Mouse (Mus musculus) kidney, adult 2 months (tissue): ENCODE data around the gene Opa1. TPM values are rescaled to one million over a fixed set of nuclear protein-coding genes. Genes with fewer than 3 reads are reported as not detected.

Source experiments
- DNase-seq: peaks from one replicate; pipeline ENCODE4 v3.0.0; 2021
- H3K27ac ChIP-seq: fragments of 200-500 bp; 2 replicates; pipeline ENCODE4 v1.5.1; 2012; ENCODE audit warnings: low read depth, low read length, control low read depth, inconsistent platforms; ENCODE audit not compliant: insufficient read depth
- H3K27me3 ChIP-seq: fragments of 200-500 bp; replicated peaks from 2 replicates; pipeline ENCODE4 v1.6.1; 2012; ENCODE audit warnings: mild to moderate bottlenecking, moderate library complexity, low read length, inconsistent platforms; ENCODE audit not compliant: control insufficient read depth, insufficient read depth
- H3K36me3 ChIP-seq: fragments of 200-500 bp; 2 replicates; pipeline ENCODE4 v1.6.1; 2012; ENCODE audit warnings: mild to moderate bottlenecking, moderate library complexity, low read length, inconsistent platforms; ENCODE audit not compliant: control insufficient read depth, insufficient read depth
- H3K4me1 ChIP-seq: fragments of 200-500 bp; 2 replicates; pipeline ENCODE4 v1.6.1; 2011; ENCODE audit warnings: low read length; ENCODE audit not compliant: control insufficient read depth, insufficient read depth
- H3K4me3 ChIP-seq: fragments of 200-500 bp; 2 replicates; pipeline ENCODE4 v1.5.1; 2011; ENCODE audit warnings: mild to moderate bottlenecking, low read depth, low read length, control low read depth; ENCODE audit not compliant: insufficient read depth
- CTCF ChIP-seq: fragments of 200-500 bp; conservative IDR thresholded peaks from 2 replicates; pipeline ENCODE4 v1.5.1; 2011; ENCODE audit warnings: low read depth, mild to moderate bottlenecking, control low read depth, low read length, moderate library complexity, mixed read lengths; ENCODE audit not compliant: insufficient read depth, insufficient read length
- POLR2A ChIP-seq: fragments of 200-500 bp; IDR thresholded peaks from one replicate; pipeline ENCODE4 v1.6.1; 2011; ENCODE audit warnings: low read depth, low read length, control low read depth
- WGBS: fragments of 180-500 bp; shearing (Covaris S2); methylation state at CpG from one replicate; pipeline ENCODE4 v1.1.7; 2018; 5-methylcytosine and 5-hydroxymethylcytosine counted together
- polyA plus RNA-seq: library from polyadenylated mRNA; depleted of rRNA; stranded (reverse); fragments of >200 nt; gene quantifications from 2 replicates; pipeline ENCODE4 v1.2.3, GENCODE M21; 2012

The Opa1 gene
- polyA plus RNA-seq, 1 experiment: 19.4 TPM

GRCm38 (mm10) chr16:29605546-29605945 lies 26.4 kb downstream of the Opa1 start:
- Histone ChIP-seq H3K4me3 (no peak overlapping the region), H3K36me3 (peaks cover 12% of the 10 kb centered on the region), H3K27me3 (no peaks in the 10 kb centered on the region), H3K4me1 (no peaks in the 10 kb centered on the region; the same call in 1 of the 2 replicates), H3K27ac (no peak overlapping the region)
- TF ChIP-seq CTCF: no peak
- TF ChIP-seq POLR2A: no peak
- DNase-seq: no peak
- 93% methylated on average over 8 of the region's 8 CpGs for WGBS

- DNase-seq: peak; percentile 92
- TF ChIP-seq CTCF (no peak), POLR2A (no peak)
- no peaks in the 10 kb centered on the region; the same call in 1 of the 2 replicates for H3K4me1 ChIP-seq
- peak overlapping the region; percentile 86 for H3K27ac ChIP-seq
- H3K4me3 ChIP-seq: no peak overlapping the region
- WGBS: 54% methylated on average over 7 of the region's 7 CpGs
- H3K27me3 ChIP-seq: no peaks in the 10 kb centered on the region
- H3K36me3 ChIP-seq: peaks cover 13% of the 10 kb centered on the region
Measured at GRCm38 (mm10) chr16:29607131-29607530, 28.0 kb downstream of the Opa1 start.

GRCm38 (mm10) chr16:29614762-29615161 lies 35.6 kb downstream of the Opa1 start:
- TF ChIP-seq CTCF (no peak), POLR2A (no peak)
- WGBS: 78% methylated on average over 9 of the region's 9 CpGs
- H3K36me3 ChIP-seq: peaks cover 16% of the 10 kb centered on the region

GRCm38 (mm10) chr16:29629053-29629452 lies 49.9 kb downstream of the Opa1 start:
- no peak overlapping the region for H3K4me3 ChIP-seq
- WGBS: 76% methylated on average over 1 of the region's 1 CpGs
- TF ChIP-seq POLR2A: no peak
- no peak for TF ChIP-seq CTCF
- DNase-seq: peak; percentile 17
- H3K27me3 ChIP-seq: no peaks in the 10 kb centered on the region
- peaks cover 9% of the 10 kb centered on the region for H3K36me3 ChIP-seq
- no peaks in the 10 kb centered on the region for H3K4me1 ChIP-seq
- no peak overlapping the region for H3K27ac ChIP-seq

More at GRCm38 (mm10) chr16:29614762-29615161, 35.6 kb downstream of the Opa1 start:
- H3K27me3 ChIP-seq: no peaks in the 10 kb centered on the region
- H3K27ac ChIP-seq: no peak overlapping the region
- no peaks in the 10 kb centered on the region for H3K4me1 ChIP-seq
- no peak for DNase-seq
- no peak overlapping the region for H3K4me3 ChIP-seq

GRCm38 (mm10) chr16:29635780-29636179 lies 56.6 kb downstream of the Opa1 start:
- WGBS: 68% methylated on average over 4 of the region's 4 CpGs
- H3K27me3 ChIP-seq: no peaks in the 10 kb centered on the region

GRCm38 (mm10) chr16:29642376-29642775 lies 63.2 kb downstream of the Opa1 start:
- DNase-seq: no peak
- Histone ChIP-seq H3K27ac (no peak overlapping the region), H3K36me3 (no peaks in the 10 kb centered on the region; the same call in 1 of the 2 replicates), H3K4me3 (no peak overlapping the region), H3K27me3 (no peaks in the 10 kb centered on the region), H3K4me1 (no peaks in the 10 kb centered on the region)
- 50% methylated on average over 1 of the region's 1 CpGs for WGBS
- TF ChIP-seq CTCF: no peak
- no peak for TF ChIP-seq POLR2A

More at GRCm38 (mm10) chr16:29635780-29636179, 56.6 kb downstream of the Opa1 start:
- H3K36me3 ChIP-seq: peaks cover 3% of the 10 kb centered on the region
- DNase-seq: no peak
- H3K4me1 ChIP-seq: no peaks in the 10 kb centered on the region
- H3K4me3 ChIP-seq: no peak overlapping the region
- no peak overlapping the region for H3K27ac ChIP-seq
- TF ChIP-seq POLR2A (no peak), CTCF (no peak)

GRCm38 (mm10) chr16:29644871-29645270 lies 65.7 kb downstream of the Opa1 start:
- Histone ChIP-seq H3K36me3 (peaks cover 5% of the 10 kb centered on the region), H3K4me1 (no peaks in the 10 kb centered on the region), H3K27me3 (no peaks in the 10 kb centered on the region), H3K4me3 (no peak overlapping the region), H3K27ac (no peak overlapping the region)
- no peak for DNase-seq
- WGBS: 58% methylated on average over 3 of the region's 3 CpGs
- TF ChIP-seq POLR2A: no peak
- no peak for TF ChIP-seq CTCF
